Mouse (Mus musculus) forebrain, embryonic 11.5 days (tissue): ENCODE data around the gene Nectin2. TPM values are rescaled to one million over a fixed set of nuclear protein-coding genes. Genes with fewer than 3 reads are reported as not detected.

Experiments
- ATAC-seq: fragments of 200-750 bp; cut with Nextera tagmentation; replicated peaks from 2 replicates; pipeline ENCODE4 v1.8.0; 2017; ENCODE audit warnings: moderate TSS enrichment; ENCODE audit not compliant: low FRiP score
- DNase-seq: peaks from one replicate; pipeline ENCODE4 v3.0.0-alpha.2; 2017; ENCODE audit warnings: low spot score
- H3K27ac ChIP-seq: fragments of 300-500 bp; sonication (generic); 2 replicates; pipeline ENCODE4 v1.5.1; 2014; ENCODE audit warnings: low read depth, low read length
- H3K27me3 ChIP-seq: fragments of 300-500 bp; sonication (generic); 2 replicates; pipeline ENCODE4 v1.6.1; 2014; ENCODE audit warnings: mild to moderate bottlenecking, low read length, mixed read lengths; ENCODE audit not compliant: control insufficient read depth, insufficient read depth
- H3K36me3 ChIP-seq: fragments of 300-500 bp; sonication (generic); 2 replicates; pipeline ENCODE4 v1.6.1; 2014; ENCODE audit warnings: mild to moderate bottlenecking, low read length, moderate library complexity, mixed read lengths; ENCODE audit not compliant: control insufficient read depth, insufficient read depth
- H3K4me1 ChIP-seq: fragments of 300-500 bp; sonication (generic); replicated peaks from 2 replicates; pipeline ENCODE4 v1.6.1; 2014; ENCODE audit warnings: low read length, mixed read lengths; ENCODE audit not compliant: control insufficient read depth, insufficient read depth
- H3K4me2 ChIP-seq: fragments of 300-500 bp; sonication (generic); 2 replicates; pipeline ENCODE4 v1.6.1; 2014; ENCODE audit warnings: low read depth, mild to moderate bottlenecking, low read length, moderate library complexity, mixed read lengths; ENCODE audit not compliant: severe bottlenecking
- H3K4me3 ChIP-seq: fragments of 300-500 bp; sonication (generic); 2 replicates; pipeline ENCODE4 v1.5.1; 2014; ENCODE audit warnings: low read depth, low read length
- H3K9ac ChIP-seq: fragments of 300-500 bp; sonication (generic); 2 replicates; pipeline ENCODE4 v1.6.1; 2014; ENCODE audit warnings: low read length
- H3K9me3 ChIP-seq: fragments of 300-500 bp; sonication (generic); 2 replicates; pipeline ENCODE4 v1.6.1; 2016; ENCODE audit warnings: low read length, mixed read lengths; ENCODE audit not compliant: control insufficient read depth
- WGBS: fragments of 180-500 bp; shearing (Covaris S2); extraction: QIAGEN DNeasy Blood & Tissue Kit; methylation state at CpG from one replicate; pipeline ENCODE4 v1.1.7; 2014; 5-methylcytosine and 5-hydroxymethylcytosine counted together
- polyA plus RNA-seq: library from polyadenylated mRNA; unstranded; fragments of >200 nt; fragmentation: Nextera tagmentation; extraction: Ambion mirVana; gene quantifications from 2 replicates; pipeline ENCODE4 v1.2.1, GENCODE M21; 2014

The Nectin2 gene
- polyA plus RNA-seq, 1 experiment from 2014 or later = 56.0 TPM

DNA sequence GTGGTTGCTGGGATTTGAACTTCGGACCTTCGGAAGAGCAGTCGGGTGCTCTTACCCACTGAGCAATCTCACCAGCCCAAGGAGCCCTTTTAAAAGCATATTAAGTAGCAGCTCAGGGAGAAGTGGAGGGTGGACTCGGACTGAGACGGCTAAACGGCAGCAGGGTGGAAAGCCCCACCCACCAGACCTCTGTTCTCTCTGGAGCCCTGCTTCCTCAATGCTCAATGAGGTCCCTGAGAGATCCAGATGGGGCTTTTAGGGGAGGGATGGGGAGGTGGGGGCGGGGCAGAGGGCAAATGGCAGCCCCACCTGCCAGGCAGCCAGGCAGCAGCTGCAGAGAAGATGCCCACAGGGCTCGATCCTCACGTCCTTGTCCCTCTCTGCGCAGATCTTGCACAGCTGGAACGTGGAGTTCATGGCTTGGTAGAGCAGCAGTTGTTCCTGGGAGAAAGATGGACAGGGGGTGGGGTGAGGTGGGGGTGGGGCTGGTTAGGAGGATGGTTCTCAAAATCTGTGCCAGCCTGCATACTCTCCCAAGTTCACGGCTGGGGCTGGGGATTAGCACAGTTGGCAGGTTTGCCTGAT, 35.7 kb upstream of the Nectin2 start:
- no peaks in the 10 kb centered on the region for H3K4me1 ChIP-seq
- no peak overlapping the region for H3K4me2 ChIP-seq
- no peak overlapping the region for H3K27ac ChIP-seq
- no peaks in the 10 kb centered on the region for H3K27me3 ChIP-seq
- no peaks in the 10 kb centered on the region for H3K9me3 ChIP-seq
- no peak overlapping the region for H3K4me3 ChIP-seq
- no peaks in the 10 kb centered on the region for H3K36me3 ChIP-seq
- DNase-seq (no peak), ATAC-seq (no peak)
- 57% methylated on average over 12 of the region's 12 CpGs for WGBS
- no peak overlapping the region for H3K9ac ChIP-seq

DNA sequence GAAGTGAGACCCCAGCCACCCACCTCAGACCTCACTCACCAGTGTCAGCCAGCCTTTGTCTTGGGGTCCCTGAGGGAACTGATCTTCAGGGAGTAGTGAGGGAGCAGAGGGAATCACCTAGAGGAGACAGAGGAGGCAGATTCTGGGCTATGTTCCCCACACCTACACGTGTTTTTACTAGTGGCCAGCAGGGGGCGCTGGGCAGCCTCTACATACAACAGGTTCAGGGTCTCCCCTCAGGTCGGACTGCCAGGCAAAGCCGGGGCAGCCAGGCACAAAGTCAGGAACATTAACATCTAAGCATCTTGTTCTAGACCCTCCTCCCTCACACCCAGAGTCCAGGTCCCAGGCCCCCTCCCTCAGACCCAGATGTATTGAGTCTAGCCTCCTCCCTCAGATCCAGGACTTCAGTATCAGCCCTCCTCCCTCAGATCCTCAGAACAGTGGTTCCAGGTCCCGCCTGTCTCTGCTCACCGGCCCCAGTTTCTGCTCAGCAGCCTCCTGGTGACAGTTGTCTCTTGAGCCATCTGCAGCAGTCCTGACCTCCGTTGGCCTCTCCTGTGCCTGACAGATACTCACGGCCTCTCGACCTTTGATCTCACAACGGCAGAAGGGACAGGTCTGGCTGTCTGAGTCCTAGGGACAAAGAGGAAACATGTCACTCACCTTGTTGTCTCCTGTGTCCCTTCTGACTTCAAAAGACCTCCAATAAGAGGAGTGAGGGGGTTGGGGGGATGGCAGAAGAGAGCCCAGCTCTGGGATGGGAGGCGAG, 34.7 kb upstream of the Nectin2 start:
- Histone ChIP-seq H3K27me3 (no peaks in the 10 kb centered on the region), H3K4me1 (no peaks in the 10 kb centered on the region), H3K4me2 (no peak overlapping the region), H3K9ac (no peak overlapping the region), H3K36me3 (no peaks in the 10 kb centered on the region), H3K9me3 (no peaks in the 10 kb centered on the region), H3K4me3 (no peak overlapping the region), H3K27ac (no peak overlapping the region)
- ATAC-seq (no peak), DNase-seq (no peak)
- WGBS = 46% methylated on average over 11 of the region's 11 CpGs

DNA sequence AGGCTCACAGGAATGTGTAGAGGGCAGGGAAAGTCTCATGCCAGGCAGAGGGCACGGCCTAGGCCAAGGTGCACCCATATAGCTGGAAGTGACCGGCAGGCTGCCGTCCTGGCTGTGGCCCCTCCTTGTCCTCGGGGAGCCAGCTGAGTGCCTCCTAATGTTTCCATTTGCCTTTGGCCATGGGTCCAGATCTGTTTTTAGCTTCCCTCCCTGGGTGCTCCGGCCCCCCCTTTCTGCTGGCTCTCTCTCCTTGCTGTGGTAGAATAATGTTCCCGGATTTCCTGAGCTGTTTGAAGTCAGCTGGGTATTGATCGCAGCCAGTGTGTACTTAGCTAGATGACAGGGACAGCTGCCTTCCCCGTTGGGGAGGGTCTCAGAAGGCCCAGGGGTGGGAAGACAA, 33.3 kb upstream of the Nectin2 start:
- H3K4me1 ChIP-seq = no peaks in the 10 kb centered on the region
- DNase-seq (no peak), ATAC-seq (no peak)
- no peaks in the 10 kb centered on the region for H3K36me3 ChIP-seq
- no peaks in the 10 kb centered on the region for H3K27me3 ChIP-seq
- no peak overlapping the region for H3K4me2 ChIP-seq
- no peak overlapping the region for H3K9ac ChIP-seq
- H3K9me3 ChIP-seq = no peaks in the 10 kb centered on the region
- no peak overlapping the region for H3K27ac ChIP-seq
- 86% methylated on average over 8 of the region's 8 CpGs for WGBS
- H3K4me3 ChIP-seq = no peak overlapping the region

DNA sequence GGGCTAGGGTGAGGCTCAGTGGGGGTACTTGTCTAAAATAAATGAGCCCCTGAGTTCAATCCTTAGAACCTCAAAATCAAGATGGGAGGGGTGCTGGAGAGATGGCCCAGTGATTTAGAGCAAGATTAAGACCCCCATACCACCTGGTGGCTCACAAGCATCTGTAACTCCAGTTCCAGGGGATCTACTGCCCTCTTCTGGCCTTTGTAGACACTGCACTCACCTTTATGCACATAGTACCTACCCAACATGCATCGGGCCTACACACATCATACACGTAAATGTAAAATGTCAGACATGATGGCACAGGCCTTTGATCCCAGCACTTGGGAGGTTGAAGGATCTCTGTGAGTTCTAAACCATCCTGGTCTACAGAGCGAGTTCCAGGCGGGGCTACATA, 32.4 kb upstream of the Nectin2 start:
- no peaks in the 10 kb centered on the region for H3K4me1 ChIP-seq
- H3K36me3 ChIP-seq = no peaks in the 10 kb centered on the region
- ATAC-seq (no peak), DNase-seq (no peak)
- no peak overlapping the region for H3K4me2 ChIP-seq
- no peak overlapping the region for H3K27ac ChIP-seq
- WGBS = 86% methylated on average over 4 of the region's 4 CpGs
- H3K4me3 ChIP-seq = no peak overlapping the region
- H3K27me3 ChIP-seq = no peaks in the 10 kb centered on the region
- no peaks in the 10 kb centered on the region for H3K9me3 ChIP-seq
- H3K9ac ChIP-seq = no peak overlapping the region

DNA sequence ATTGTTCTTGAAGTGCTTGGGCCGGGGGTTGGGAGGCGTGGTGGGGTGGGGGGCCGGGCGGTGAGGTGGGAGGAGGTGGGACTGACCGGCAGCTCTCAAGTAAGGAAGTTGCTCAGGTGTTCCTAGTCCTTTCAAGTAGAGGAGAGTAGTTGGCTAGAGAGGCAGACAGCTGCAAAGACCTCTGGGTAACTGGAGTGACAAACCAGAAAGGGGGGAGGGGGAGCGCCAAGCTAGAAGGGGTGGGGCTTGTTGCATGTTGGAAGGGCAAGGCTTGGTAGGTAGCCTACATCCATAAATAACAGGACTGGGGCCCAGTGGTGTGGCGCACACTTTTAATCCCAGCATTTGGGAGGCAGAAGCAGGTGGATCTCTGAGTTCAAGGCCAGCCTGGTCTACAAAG, 31.5 kb upstream of the Nectin2 start:
- no peak overlapping the region for H3K9ac ChIP-seq
- H3K4me1 ChIP-seq = no peaks in the 10 kb centered on the region
- H3K27me3 ChIP-seq = no peaks in the 10 kb centered on the region
- WGBS = 92% methylated on average over 7 of the region's 7 CpGs
- H3K9me3 ChIP-seq = no peaks in the 10 kb centered on the region
- H3K4me2 ChIP-seq = no peak overlapping the region
- DNase-seq (no peak), ATAC-seq (no peak)
- no peaks in the 10 kb centered on the region for H3K36me3 ChIP-seq
- no peak overlapping the region for H3K27ac ChIP-seq
- no peak overlapping the region for H3K4me3 ChIP-seq

DNA sequence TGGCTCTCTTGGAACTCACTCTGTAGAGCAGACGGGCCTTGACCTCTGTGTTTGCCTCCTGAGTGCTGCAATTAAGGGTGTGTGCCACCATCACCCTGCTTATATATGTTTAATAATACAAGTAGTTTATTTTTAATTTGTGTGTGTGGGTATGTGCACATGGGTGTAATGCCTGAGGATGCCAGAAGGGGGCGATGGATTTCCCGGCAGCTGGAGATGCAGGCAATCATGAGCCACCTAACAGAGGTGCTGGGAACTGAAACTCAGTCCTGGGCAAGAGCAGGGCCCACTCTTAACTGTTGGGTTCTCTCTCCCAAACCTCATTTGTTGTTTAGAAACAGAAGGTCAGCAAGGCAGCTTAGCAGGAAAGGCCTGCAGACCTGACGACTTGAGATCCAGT, 29.6 kb upstream of the Nectin2 start:
- no peak overlapping the region for H3K4me3 ChIP-seq
- no peaks in the 10 kb centered on the region for H3K27me3 ChIP-seq
- H3K9ac ChIP-seq = no peak overlapping the region
- H3K4me2 ChIP-seq = no peak overlapping the region
- WGBS = 75% methylated on average over 4 of the region's 4 CpGs
- H3K4me1 ChIP-seq = no peaks in the 10 kb centered on the region
- H3K9me3 ChIP-seq = no peaks in the 10 kb centered on the region
- no peak overlapping the region for H3K27ac ChIP-seq
- DNase-seq (no peak), ATAC-seq (no peak)
- no peaks in the 10 kb centered on the region for H3K36me3 ChIP-seq

DNA sequence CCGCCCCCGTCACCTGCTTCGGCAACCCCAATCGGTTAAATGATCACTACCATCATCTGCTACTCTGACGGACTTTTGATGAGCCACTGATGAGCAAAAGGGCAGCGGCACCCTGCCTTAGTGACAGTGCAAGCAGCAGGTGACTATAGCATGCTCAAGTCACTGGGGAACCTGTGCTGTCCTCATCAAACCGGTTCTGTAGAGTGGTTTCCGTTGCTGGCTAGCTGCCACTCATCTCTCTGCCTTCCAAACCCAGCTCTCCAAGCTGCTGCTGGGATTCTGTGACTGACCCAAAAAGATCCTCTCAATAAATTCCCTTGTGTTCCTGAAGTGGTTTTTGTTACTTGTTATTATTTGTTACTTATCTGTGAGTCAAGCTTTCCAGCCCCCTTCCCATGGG, 28.4 kb upstream of the Nectin2 start:
- Histone ChIP-seq H3K9me3 (no peaks in the 10 kb centered on the region), H3K4me1 (no peaks in the 10 kb centered on the region), H3K4me2 (no peak overlapping the region), H3K4me3 (no peak overlapping the region), H3K36me3 (no peaks in the 10 kb centered on the region), H3K27me3 (no peaks in the 10 kb centered on the region), H3K9ac (no peak overlapping the region), H3K27ac (no peak overlapping the region)
- DNase-seq = no peak
- 86% methylated on average over 8 of the region's 8 CpGs for WGBS
- ATAC-seq = no peak

DNA sequence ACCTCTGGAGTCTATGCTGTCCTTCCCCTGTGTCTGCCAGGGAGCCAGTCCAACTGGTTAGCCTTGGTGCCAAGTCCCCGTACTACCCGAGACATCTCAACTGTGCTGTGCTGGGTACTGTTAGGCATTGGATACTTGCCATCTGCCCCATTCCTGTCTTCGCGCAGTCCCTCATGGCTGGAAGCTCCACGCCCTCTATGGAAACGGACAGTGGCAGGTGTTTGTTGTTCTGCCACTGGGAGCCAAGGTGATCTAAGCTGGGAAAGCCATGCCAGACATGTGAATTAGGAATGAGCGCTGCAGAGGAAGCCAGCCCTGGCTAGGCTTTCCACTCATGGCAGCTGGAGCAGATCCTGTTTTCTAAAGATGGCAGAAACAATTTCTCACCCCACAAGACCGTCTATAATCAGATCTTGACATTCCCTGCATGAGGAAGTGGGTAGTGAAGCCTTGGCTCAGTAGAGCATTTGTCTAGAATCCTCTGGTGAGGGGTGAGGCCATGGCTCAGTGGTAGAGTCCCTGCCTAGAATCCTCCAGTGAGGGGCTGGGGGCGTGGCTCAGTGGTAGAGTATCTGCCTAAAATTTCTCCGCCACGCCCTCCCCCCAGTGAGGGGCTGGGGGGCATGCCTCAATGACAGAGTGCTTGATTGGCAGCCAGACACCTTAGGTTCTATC, 26.9 kb upstream of the Nectin2 start:
- no peak overlapping the region for H3K4me2 ChIP-seq
- WGBS = 90% methylated on average over 11 of the region's 11 CpGs
- ATAC-seq (no peak), DNase-seq (no peak)
- H3K36me3 ChIP-seq = no peaks in the 10 kb centered on the region
- H3K4me3 ChIP-seq = no peak overlapping the region
- no peak overlapping the region for H3K9ac ChIP-seq
- no peaks in the 10 kb centered on the region for H3K9me3 ChIP-seq
- H3K27me3 ChIP-seq = no peaks in the 10 kb centered on the region
- H3K27ac ChIP-seq = no peak overlapping the region
- no peaks in the 10 kb centered on the region for H3K4me1 ChIP-seq
